In genomic region chr11:80208860-80209800, GRCm38 (mm10) we compare ENCODE assay signal across 7 mouse cellular contexts. TPM values are rescaled to one million over a fixed set of nuclear protein-coding genes. Genes with fewer than 3 reads are reported as not detected.
DNase-seq lines count a peak whose midpoint lies in the region; ATAC-seq lines count a peak whose summit lies in the region.

Rhot1 (plus strand) TSS chr11:80209019.

- no peaks in the 10 kb centered on the region for H3K27me3 ChIP-seq in intestine, embryonic 15.5 days (replicated peaks)
- no peaks in the 10 kb centered on the region for H3K27me3 ChIP-seq in midbrain, embryonic 10.5 days (ENCODE audit: low read depth, poor library complexity, severe bottlenecking)

- peak within 1 kb of the TSS; percentile 98 for H3K27ac ChIP-seq in intestine, embryonic 15.5 days
- H3K27ac ChIP-seq in midbrain, embryonic 10.5 days (replicated peaks): peak within 1 kb of the TSS; percentile 94

- intact Hi-C loops in gastrocnemius, postnatal 36 days (cut with DNase I): no loop called here
- intact Hi-C loops in left cerebral cortex, postnatal 25 days (cut with DNase I): loop anchor here (2.0 kb wide), 1 partner anchor 24 kb away; no protein-coding TSS in a partner anchor

- H3K36me3 ChIP-seq in intestine, embryonic 15.5 days: no peaks in the 10 kb centered on the region
- H3K36me3 ChIP-seq in midbrain, embryonic 10.5 days: peaks cover 17% of the 10 kb centered on the region

- peak within 1 kb of the TSS; percentile 96 for H3K9ac ChIP-seq in intestine, embryonic 15.5 days

- peak; percentile 96 for ATAC-seq in intestine, embryonic 15.5 days

- peaks cover 4% of the 10 kb centered on the region for H3K4me1 ChIP-seq in intestine, embryonic 15.5 days (replicated peaks)
- H3K4me1 ChIP-seq in midbrain, embryonic 10.5 days: peaks cover 15% of the 10 kb centered on the region

- H3K4me3 ChIP-seq in intestine, embryonic 15.5 days (replicated peaks): peak within 1 kb of the TSS; percentile 99
- H3K4me3 ChIP-seq in midbrain, embryonic 10.5 days: peak within 1 kb of the TSS; percentile 84

- peak; percentile 99 for DNase-seq in adrenal gland, adult 18-20 months (ENCODE audit: low spot score in 2 of 2)
- DNase-seq in embryo, embryonic 11 days: peak; percentile 96
- DNase-seq in gastrocnemius, postnatal 36 days: peak; percentile 95
- DNase-seq in left cerebral cortex, postnatal 25 days (ENCODE audit: low spot score in 2 of 2): peak; percentile 96 to 97
- peak; percentile 95 for DNase-seq in midbrain, embryonic 10.5 days (ENCODE audit: low spot score)
- DNase-seq in right cerebral cortex, postnatal 4 days: peak; percentile 98

- peak within 1 kb of the TSS; percentile 55 for H3K4me2 ChIP-seq in intestine, embryonic 15.5 days (replicated peaks)

- WGBS in intestine, embryonic 15.5 days: under 1% methylated on average over 78 of the region's 78 CpGs
- under 1% methylated on average over 78 of the region's 78 CpGs for WGBS in midbrain, embryonic 10.5 days

- no peaks in the 10 kb centered on the region for H3K9me3 ChIP-seq in intestine, embryonic 15.5 days
- H3K9me3 ChIP-seq in midbrain, embryonic 10.5 days (replicated peaks): no peaks in the 10 kb centered on the region

RNA-seq across cellular contexts. Expression of gene Rhot1, which starts in this region (rescaled TPM):
- total RNA-seq in adrenal gland, adult 18-20 months (2021): 10 to 100 TPM; 54.4 to 71.5 TPM
- 10 to 100 TPM; 35.7 to 37.2 TPM for total RNA-seq in gastrocnemius, postnatal 36 days (2021)
- 43.2 and 46.6 TPM in 2 replicates for polyA plus RNA-seq in intestine, embryonic 15.5 days (2015; fragmentation: Nextera tagmentation; extraction: Ambion mirVana)
- total RNA-seq in left cerebral cortex, postnatal 25 days (2021): 10 to 100 TPM; 72.9 to 76.9 TPM
- polyA plus RNA-seq in midbrain, embryonic 10.5 days (2016; fragmentation: Nextera tagmentation; extraction: Ambion mirVana): 56.2 and 56.9 TPM in 2 replicates

Comparison
In these comparisons a context has a peak if more than half of its experiments do, and no peak if none do; other contexts are left out.
1. Peak in every context shown above with its lines: DNase-seq, ATAC-seq, H3K4me3 ChIP-seq and H3K27ac ChIP-seq.